Mouse (Mus musculus) limb, embryonic 15.5 days (tissue): ENCODE data around the gene Arl6ip5. TPM values are rescaled to one million over a fixed set of nuclear protein-coding genes. Genes with fewer than 3 reads are reported as not detected.
"Not testable (repeated sequence)": the region's sequence is repeated elsewhere in the genome, so short reads cannot be mapped to it uniquely, and the experiment has no call there.

Experiments
- ATAC-seq: fragments of 200-750 bp; cut with Nextera tagmentation; 2 replicates; pipeline ENCODE4 v1.8.0; 2017; ENCODE audit warnings: low read depth, moderate TSS enrichment; ENCODE audit not compliant: insufficient number of reproducible peaks, low FRiP score, low TSS enrichment
- H3K27ac ChIP-seq: fragments of 300-500 bp; sonication (generic); 2 replicates; pipeline ENCODE4 v1.5.1; 2015; ENCODE audit warnings: moderate library complexity, mild to moderate bottlenecking, inconsistent platforms
- H3K27me3 ChIP-seq: fragments of 300-500 bp; sonication (generic); 2 replicates; pipeline ENCODE4 v1.6.1; 2015; ENCODE audit warnings: inconsistent platforms
- H3K36me3 ChIP-seq: fragments of 300-500 bp; sonication (generic); 2 replicates; pipeline ENCODE4 v1.6.1; 2015; ENCODE audit warnings: inconsistent platforms
- H3K4me1 ChIP-seq: fragments of 300-500 bp; sonication (generic); 2 replicates; pipeline ENCODE4 v1.6.1; 2015; ENCODE audit warnings: inconsistent platforms
- H3K4me2 ChIP-seq: fragments of 300-500 bp; sonication (generic); 2 replicates; pipeline ENCODE4 v1.6.1; 2015; ENCODE audit warnings: mild to moderate bottlenecking, inconsistent platforms
- H3K4me3 ChIP-seq: fragments of 300-500 bp; sonication (generic); 2 replicates; pipeline ENCODE4 v1.5.1; 2015; ENCODE audit warnings: mild to moderate bottlenecking, inconsistent platforms
- H3K9ac ChIP-seq: fragments of 300-500 bp; sonication (generic); 2 replicates; pipeline ENCODE4 v1.6.1; 2015; ENCODE audit warnings: inconsistent platforms
- H3K9me3 ChIP-seq: fragments of 300-500 bp; sonication (generic); 2 replicates; pipeline ENCODE4 v1.6.1; 2016; ENCODE audit warnings: inconsistent platforms
- WGBS: fragments of 180-500 bp; shearing (Covaris S2); methylation state at CpG from one replicate; pipeline ENCODE4 v1.1.7; 2015; 5-methylcytosine and 5-hydroxymethylcytosine counted together
- polyA plus RNA-seq: library from polyadenylated mRNA; unstranded; fragments of >200 nt; fragmentation: Nextera tagmentation; extraction: Ambion mirVana; gene quantifications from 2 replicates; pipeline ENCODE4 v1.2.1, GENCODE M21; 2015

Arl6ip5 gene
- polyA plus RNA-seq, 1 experiment from 2014 or later = 85.2 TPM

GRCm38 (mm10) chr6:97258489-97258888 lies 48.0 kb downstream of the Arl6ip5 start:
- Histone ChIP-seq H3K36me3 (no peaks in the 10 kb centered on the region), H3K27me3 (no peaks in the 10 kb centered on the region), H3K9ac (no peak overlapping the region), H3K9me3 (no peaks in the 10 kb centered on the region), H3K27ac (no peak overlapping the region), H3K4me2 (no peak overlapping the region), H3K4me3 (no peak overlapping the region), H3K4me1 (no peaks in the 10 kb centered on the region)
- no peak for ATAC-seq
- WGBS = 85% methylated on average over 1 of the region's 1 CpGs

- not testable (repeated sequence) for ATAC-seq, H3K4me1 ChIP-seq, H3K4me2 ChIP-seq, H3K27me3 ChIP-seq, H3K9ac ChIP-seq, H3K27ac ChIP-seq, H3K9me3 ChIP-seq, H3K36me3 ChIP-seq, H3K4me3 ChIP-seq
- 89% methylated on average over 2 of the region's 2 CpGs for WGBS
Measured at GRCm38 (mm10) chr6:97259926-97260325, 49.4 kb downstream of the Arl6ip5 start.

- 59% methylated on average over 4 of the region's 4 CpGs for WGBS
- Histone ChIP-seq H3K4me2 (no peak overlapping the region), H3K4me1 (no peaks in the 10 kb centered on the region), H3K36me3 (no peaks in the 10 kb centered on the region), H3K27me3 (no peaks in the 10 kb centered on the region), H3K27ac (no peak overlapping the region), H3K9me3 (no peaks in the 10 kb centered on the region), H3K4me3 (no peak overlapping the region), H3K9ac (no peak overlapping the region)
- ATAC-seq = no peak
Measured at GRCm38 (mm10) chr6:97262229-97262628, 51.7 kb downstream of the Arl6ip5 start.

- not testable (repeated sequence) for H3K4me2 ChIP-seq, H3K27me3 ChIP-seq
Measured at GRCm38 (mm10) chr6:97263750-97264149, 53.3 kb downstream of the Arl6ip5 start.

DNA sequence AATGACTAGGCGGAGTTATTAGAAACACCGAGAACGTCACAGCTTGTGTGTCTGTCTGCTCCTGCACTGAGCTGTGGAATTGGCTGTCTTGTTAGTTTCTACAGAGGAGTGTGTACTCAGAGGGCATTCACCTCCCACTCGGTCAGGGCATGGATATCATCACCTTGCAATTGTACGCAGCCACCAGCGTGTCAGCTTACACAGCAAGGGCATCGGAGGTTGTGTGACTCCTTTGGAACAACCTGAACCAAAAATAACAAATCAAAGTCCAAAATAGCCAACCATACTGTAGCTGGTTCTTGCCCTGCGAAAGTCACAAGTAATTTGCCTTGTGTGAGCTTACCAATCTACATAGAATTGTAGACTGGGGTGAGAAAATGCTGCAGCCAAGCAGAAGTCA lies 54.8 kb downstream of the Arl6ip5 start:
- Histone ChIP-seq H3K4me3 (no peak overlapping the region), H3K9me3 (no peaks in the 10 kb centered on the region), H3K4me2 (no peak overlapping the region), H3K36me3 (no peaks in the 10 kb centered on the region), H3K27me3 (no peaks in the 10 kb centered on the region), H3K4me1 (no peaks in the 10 kb centered on the region), H3K9ac (no peak overlapping the region), H3K27ac (no peak overlapping the region)
- WGBS = 79% methylated on average over 8 of the region's 8 CpGs
- no peak for ATAC-seq

More at GRCm38 (mm10) chr6:97263750-97264149, 53.3 kb downstream of the Arl6ip5 start:
- not testable (repeated sequence) for H3K9me3 ChIP-seq, H3K9ac ChIP-seq, ATAC-seq, H3K4me3 ChIP-seq, H3K27ac ChIP-seq, H3K36me3 ChIP-seq, H3K4me1 ChIP-seq

DNA sequence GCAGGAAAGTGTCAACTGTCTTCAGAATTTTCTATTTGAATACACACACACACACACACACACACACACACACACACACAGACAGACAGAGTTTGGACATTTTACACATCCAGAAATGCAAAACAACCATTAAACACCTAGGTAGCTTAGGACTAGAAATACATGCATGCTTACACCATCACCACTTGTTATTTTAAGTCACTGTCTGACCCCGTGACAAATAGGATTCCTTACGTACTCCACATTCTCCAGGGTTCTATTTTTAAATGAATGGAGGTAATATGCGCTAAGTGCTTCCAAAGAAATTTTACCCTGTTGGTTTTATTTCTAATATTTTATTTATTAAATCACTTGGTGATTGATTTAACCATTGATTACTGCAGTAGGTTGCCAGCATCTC lies 55.2 kb downstream of the Arl6ip5 start:
- Histone ChIP-seq H3K4me2 (no peak overlapping the region), H3K36me3 (no peaks in the 10 kb centered on the region), H3K27me3 (no peaks in the 10 kb centered on the region), H3K27ac (no peak overlapping the region), H3K9ac (no peak overlapping the region), H3K4me1 (no peaks in the 10 kb centered on the region), H3K4me3 (no peak overlapping the region), H3K9me3 (no peaks in the 10 kb centered on the region)
- whole genome bisulfite sequencing = 76% methylated on average over 3 of the region's 3 CpGs
- ATAC-seq = no peak

GRCm38 (mm10) chr6:97266661-97267060 lies 56.2 kb downstream of the Arl6ip5 start:
- H3K4me2 ChIP-seq = no peak overlapping the region
- ATAC-seq = no peak
- no peaks in the 10 kb centered on the region for H3K36me3 ChIP-seq
- WGBS = 68% methylated on average over 4 of the region's 4 CpGs
- H3K27me3 ChIP-seq = no peaks in the 10 kb centered on the region
- H3K27ac ChIP-seq = no peak overlapping the region
- H3K4me3 ChIP-seq = no peak overlapping the region
- no peak overlapping the region for H3K9ac ChIP-seq
- no peaks in the 10 kb centered on the region for H3K9me3 ChIP-seq
- H3K4me1 ChIP-seq = no peaks in the 10 kb centered on the region

DNA sequence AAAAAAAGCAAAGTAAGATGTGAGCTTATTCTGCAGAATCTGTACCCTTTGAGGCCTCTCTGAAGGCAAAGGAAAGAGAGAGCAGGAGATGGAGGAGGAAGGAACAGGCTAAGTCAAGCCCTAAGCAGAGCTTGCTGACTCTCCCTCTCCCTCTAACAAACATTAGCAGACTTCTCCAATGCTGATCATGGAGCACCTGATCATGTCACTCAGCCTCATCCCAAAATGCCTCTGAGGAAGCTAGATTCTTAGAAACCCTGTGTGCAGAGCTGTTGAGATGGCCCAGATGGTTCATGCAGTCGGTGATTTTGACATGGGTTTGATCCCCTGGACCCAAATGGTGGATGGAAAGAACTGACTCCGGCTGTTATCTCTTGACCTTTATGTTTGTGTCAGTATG lies 56.6 kb downstream of the Arl6ip5 start:
- no peaks in the 10 kb centered on the region for H3K36me3 ChIP-seq
- ATAC-seq = no peak
- H3K4me2 ChIP-seq = no peak overlapping the region
- H3K27me3 ChIP-seq = no peaks in the 10 kb centered on the region
- H3K4me1 ChIP-seq = no peaks in the 10 kb centered on the region
- H3K9me3 ChIP-seq = no peaks in the 10 kb centered on the region
- WGBS = 84% methylated on average over 2 of the region's 2 CpGs
- H3K27ac ChIP-seq = no peak overlapping the region
- no peak overlapping the region for H3K4me3 ChIP-seq
- no peak overlapping the region for H3K9ac ChIP-seq

DNA sequence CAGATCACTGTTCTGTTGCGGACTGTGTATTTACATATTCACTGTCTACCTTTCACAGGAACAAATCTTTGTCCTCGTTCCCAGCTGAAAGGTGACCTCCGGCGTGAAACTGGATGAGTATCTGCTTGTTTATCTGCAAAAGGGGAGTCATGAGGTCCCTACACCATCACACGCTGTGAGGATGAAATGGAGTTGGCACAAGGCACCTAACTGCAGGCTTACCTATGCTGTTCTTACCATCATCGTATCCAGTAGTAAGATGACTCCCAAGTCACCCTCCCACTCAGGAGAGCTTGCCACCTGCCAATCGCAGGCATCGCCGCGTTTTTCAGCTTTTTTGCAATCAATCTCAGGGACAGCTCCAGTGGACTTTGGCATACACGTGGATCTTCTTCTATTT lies 59.1 kb downstream of the Arl6ip5 start:
- no peaks in the 10 kb centered on the region for H3K36me3 ChIP-seq
- H3K27ac ChIP-seq = no peak overlapping the region
- no peak overlapping the region for H3K4me2 ChIP-seq
- H3K4me1 ChIP-seq = no peaks in the 10 kb centered on the region
- no peak for ATAC-seq
- no peaks in the 10 kb centered on the region for H3K9me3 ChIP-seq
- H3K27me3 ChIP-seq = no peaks in the 10 kb centered on the region
- no peak overlapping the region for H3K4me3 ChIP-seq
- WGBS = 79% methylated on average over 11 of the region's 11 CpGs
- H3K9ac ChIP-seq = no peak overlapping the region

GRCm38 (mm10) chr6:97272349-97272748 lies 61.9 kb downstream of the Arl6ip5 start:
- Histone ChIP-seq H3K9me3 (no peaks in the 10 kb centered on the region), H3K36me3 (no peaks in the 10 kb centered on the region), H3K4me1 (peaks cover 14% of the 10 kb centered on the region), H3K4me2 (no peak overlapping the region), H3K27ac (no peak overlapping the region), H3K27me3 (peaks cover 3% of the 10 kb centered on the region; the same call in 1 of the 2 replicates), H3K4me3 (no peak overlapping the region), H3K9ac (no peak overlapping the region)
- ATAC-seq = no peak
- 50% methylated on average over 2 of the region's 2 CpGs for WGBS

DNA sequence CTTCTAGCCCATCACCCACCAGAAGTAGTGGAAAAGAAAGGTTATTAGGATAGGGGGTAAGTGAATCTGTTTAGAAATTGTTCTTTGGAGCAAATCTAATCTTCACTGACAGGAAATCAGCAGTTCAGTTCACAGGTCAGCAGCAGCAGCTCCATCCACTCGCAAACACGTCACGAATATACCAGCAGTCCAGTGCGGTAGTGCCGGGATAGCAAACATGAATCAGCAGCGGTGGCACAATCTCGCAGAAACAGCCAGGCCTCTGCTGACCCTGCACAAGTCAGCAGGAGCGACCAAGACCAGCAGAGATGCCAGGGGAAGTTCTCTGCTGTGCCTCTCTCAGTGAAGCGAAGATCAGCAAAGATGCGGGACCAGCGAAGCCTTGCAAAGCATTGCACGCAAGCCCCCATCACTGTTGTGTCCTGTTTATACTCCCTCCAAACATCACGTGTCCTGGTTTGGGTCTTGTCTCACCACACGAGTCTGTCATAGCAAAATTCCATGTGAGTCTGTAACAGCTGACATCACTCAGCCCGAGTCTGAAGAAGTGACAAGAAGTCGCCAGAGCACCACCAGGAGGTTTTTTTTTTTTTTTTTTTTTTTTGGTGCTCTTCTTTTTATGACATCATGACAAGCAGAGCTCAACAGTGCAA lies 62.7 kb downstream of the Arl6ip5 start:
- no peak overlapping the region for H3K4me2 ChIP-seq
- 82% methylated on average over 16 of the region's 16 CpGs for WGBS

DNA sequence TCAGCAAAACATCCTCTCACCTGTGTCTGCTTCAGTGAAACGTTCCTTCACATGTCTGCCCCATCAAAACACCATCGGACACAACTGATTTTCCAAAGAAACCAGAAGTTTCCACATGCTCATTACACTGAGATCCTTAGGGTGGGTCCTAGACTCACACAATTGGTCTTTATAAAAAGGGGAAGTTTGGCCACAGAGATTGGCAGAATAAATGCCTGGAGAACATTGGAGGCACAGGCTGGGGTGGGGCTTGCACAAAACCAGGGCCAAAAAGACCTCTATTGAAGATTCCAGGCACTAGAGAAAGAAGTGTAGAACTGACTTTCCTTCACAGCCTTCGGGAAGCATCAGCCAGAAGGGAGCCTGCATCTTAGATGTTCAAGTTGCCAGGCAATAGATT lies 63.3 kb downstream of the Arl6ip5 start:
- Histone ChIP-seq H3K9me3 (no peaks in the 10 kb centered on the region), H3K36me3 (no peaks in the 10 kb centered on the region), H3K4me2 (no peak overlapping the region), H3K27me3 (peaks cover 3% of the 10 kb centered on the region; the same call in 1 of the 2 replicates), H3K4me3 (no peak overlapping the region), H3K4me1 (peaks cover 22% of the 10 kb centered on the region), H3K27ac (no peak overlapping the region), H3K9ac (no peak overlapping the region)
- no peak for ATAC-seq
- 73% methylated on average over 3 of the region's 3 CpGs for WGBS

More for the DNA sequence above, 62.7 kb downstream of the Arl6ip5 start:
- Histone ChIP-seq H3K36me3 (no peaks in the 10 kb centered on the region), H3K9me3 (no peaks in the 10 kb centered on the region), H3K4me3 (no peak overlapping the region), H3K27me3 (peaks cover 3% of the 10 kb centered on the region; the same call in 1 of the 2 replicates), H3K4me1 (peaks cover 16% of the 10 kb centered on the region), H3K27ac (no peak overlapping the region), H3K9ac (no peak overlapping the region)
- no peak for ATAC-seq

GRCm38 (mm10) chr6:97275760-97276159 lies 65.3 kb downstream of the Arl6ip5 start:
- H3K4me1 ChIP-seq = peaks cover 26% of the 10 kb centered on the region
- H3K27ac ChIP-seq = no peak overlapping the region
- 31% methylated on average over 4 of the region's 4 CpGs for WGBS
- H3K9ac ChIP-seq = no peak overlapping the region
- no peaks in the 10 kb centered on the region for H3K9me3 ChIP-seq
- H3K27me3 ChIP-seq = peaks cover 7% of the 10 kb centered on the region; the same call in 1 of the 2 replicates
- H3K4me3 ChIP-seq = no peak overlapping the region
- no peaks in the 10 kb centered on the region for H3K36me3 ChIP-seq
- H3K4me2 ChIP-seq = no peak overlapping the region
- no peak for ATAC-seq
